Mouse (Mus musculus): ENCODE measurements at regions not wholly inside any gene's neighbourhood (a gene's known extent, or its start where the extent isn't known, plus 50 kb on each side); places are given as distances from the start of the nearest gene placed in this dataset.
A peak's percentile ranks its signal among the peaks of the same experiment; 100 is the strongest.

DNA sequence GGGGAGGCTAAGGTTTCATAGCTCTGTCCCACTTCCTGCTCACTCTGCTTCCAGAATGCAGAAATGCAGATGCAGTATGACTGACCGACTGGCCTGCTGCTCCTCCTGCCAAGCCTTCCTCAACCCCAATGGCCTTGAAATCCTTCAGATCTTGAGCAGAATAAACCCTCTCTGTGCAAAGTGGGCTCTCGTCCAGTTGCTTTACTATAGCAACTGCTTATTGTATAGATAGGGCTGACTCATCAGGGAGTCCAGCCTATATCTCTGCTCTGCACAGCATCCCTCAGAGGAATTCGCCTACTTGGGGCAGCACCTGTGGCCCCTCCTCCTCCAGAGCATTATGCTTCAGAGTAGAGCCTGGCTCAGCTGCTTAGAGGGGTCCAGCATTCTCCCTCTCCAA is 268.5 kb downstream of the Ccdc91 start:
- DNase-seq (no peak), ATAC-seq (ENCODE audit: low FRiP score, low TSS enrichment) (peak; percentile 34; the same call in 1 of the 2 replicates)
- Histone ChIP-seq H3K36me3 (ENCODE audit: control insufficient read depth, insufficient read depth, low read length) (no peaks in the 10 kb centered on the region), H3K27me3 (ENCODE audit: control insufficient read depth, insufficient read depth, low read length) (no peaks in the 10 kb centered on the region), H3K4me2 (ENCODE audit: low read length) (no peak overlapping the region), H3K9me3 (ENCODE audit: control insufficient read depth, low read length) (no peaks in the 10 kb centered on the region), H3K4me3 (replicated peaks; ENCODE audit: low read depth, low read length) (no peak overlapping the region), H3K27ac (replicated peaks; ENCODE audit: low read depth, low read length) (no peak overlapping the region), H3K9ac (replicated peaks; ENCODE audit: low read length) (no peak overlapping the region), H3K4me1 (ENCODE audit: control insufficient read depth, insufficient read depth, low read length) (no peaks in the 10 kb centered on the region)
- 63% methylated on average over 3 of the region's 3 CpGs for WGBS

DNA sequence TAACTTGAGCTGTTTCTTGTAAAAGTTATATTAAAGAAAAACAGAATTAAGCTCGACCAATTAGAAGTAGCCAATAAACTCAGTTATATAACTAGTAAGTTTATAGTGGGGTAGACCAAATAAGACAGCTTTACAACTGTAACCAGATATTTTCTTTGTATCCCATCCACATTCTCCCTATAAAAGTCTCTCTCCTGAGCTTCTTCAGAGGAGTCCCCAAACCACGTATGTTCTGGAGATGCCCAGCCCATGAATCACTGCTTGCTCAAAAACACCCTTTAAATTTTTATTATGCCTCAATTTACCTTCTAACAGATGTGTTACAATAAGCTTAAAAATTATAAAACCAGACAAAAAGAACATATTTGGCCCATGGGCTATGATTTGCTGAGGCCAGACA is 270.1 kb downstream of the Ccdc91 start:
- no peak overlapping the region for H3K4me3 ChIP-seq (replicated peaks; ENCODE audit: low read depth, low read length)
- no peaks in the 10 kb centered on the region for H3K9me3 ChIP-seq (ENCODE audit: control insufficient read depth, low read length)
- DNase-seq (no peak), ATAC-seq (ENCODE audit: low FRiP score, low TSS enrichment) (no peak)
- no peak overlapping the region for H3K9ac ChIP-seq (replicated peaks; ENCODE audit: low read length)
- H3K4me1 ChIP-seq (ENCODE audit: control insufficient read depth, insufficient read depth, low read length): no peaks in the 10 kb centered on the region
- no peak overlapping the region for H3K27ac ChIP-seq (replicated peaks; ENCODE audit: low read depth, low read length)
- 88% methylated on average over 2 of the region's 2 CpGs for whole genome bisulfite sequencing
- no peaks in the 10 kb centered on the region for H3K27me3 ChIP-seq (ENCODE audit: control insufficient read depth, insufficient read depth, low read length)
- no peak overlapping the region for H3K4me2 ChIP-seq (ENCODE audit: low read length)
- no peaks in the 10 kb centered on the region for H3K36me3 ChIP-seq (ENCODE audit: control insufficient read depth, insufficient read depth, low read length)

DNA sequence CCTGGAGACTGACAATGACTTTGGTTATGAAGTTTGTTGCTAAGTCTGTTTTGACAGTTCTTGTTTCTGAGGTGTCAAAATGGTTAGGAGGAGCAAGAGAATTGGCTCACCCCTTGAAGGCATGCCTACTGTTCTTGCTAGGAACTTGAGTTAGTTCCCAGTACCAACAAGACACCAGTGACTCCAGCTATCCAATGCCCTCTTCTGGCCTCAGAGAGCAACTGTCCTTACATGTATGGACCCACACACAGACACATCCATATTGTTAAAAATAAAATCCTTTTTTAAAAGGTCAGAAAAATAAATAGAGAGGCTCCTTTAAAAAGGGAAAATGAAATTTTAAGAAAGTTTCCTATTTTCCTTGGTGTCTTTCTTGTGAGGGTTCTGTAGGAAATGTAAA is 272.3 kb downstream of the Ccdc91 start:
- H3K9me3 ChIP-seq (ENCODE audit: control insufficient read depth, low read length): no peaks in the 10 kb centered on the region
- no peak overlapping the region for H3K9ac ChIP-seq (replicated peaks; ENCODE audit: low read length)
- H3K4me1 ChIP-seq (ENCODE audit: control insufficient read depth, insufficient read depth, low read length): no peaks in the 10 kb centered on the region
- no peaks in the 10 kb centered on the region for H3K27me3 ChIP-seq (ENCODE audit: control insufficient read depth, insufficient read depth, low read length)
- H3K4me2 ChIP-seq (ENCODE audit: low read length): no peak overlapping the region
- no peaks in the 10 kb centered on the region for H3K36me3 ChIP-seq (ENCODE audit: control insufficient read depth, insufficient read depth, low read length)
- DNase-seq (no peak), ATAC-seq (ENCODE audit: low FRiP score, low TSS enrichment) (no peak)
- no peak overlapping the region for H3K27ac ChIP-seq (replicated peaks; ENCODE audit: low read depth, low read length)
- H3K4me3 ChIP-seq (replicated peaks; ENCODE audit: low read depth, low read length): no peak overlapping the region

DNA sequence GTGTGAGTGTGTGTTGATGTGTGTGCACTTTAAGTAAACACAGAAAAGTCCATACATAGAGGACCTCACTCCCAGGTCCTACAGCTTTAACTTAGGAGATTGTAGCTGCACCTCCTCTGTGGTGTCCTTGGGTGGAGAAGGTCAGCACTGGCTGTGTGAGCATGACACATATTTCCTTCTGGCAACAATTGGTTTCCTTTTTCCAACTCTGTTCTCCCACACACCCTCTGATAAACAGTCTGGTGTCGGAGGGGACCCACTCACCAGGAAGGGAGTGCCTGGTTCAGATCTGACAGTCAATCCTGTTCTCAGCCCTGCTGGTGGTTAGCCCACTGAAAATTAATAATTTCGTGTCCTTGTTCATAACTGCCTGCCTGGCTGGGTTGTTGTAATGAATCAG is 276.7 kb downstream of the Ccdc91 start:
- DNase-seq (no peak), ATAC-seq (ENCODE audit: low FRiP score, low TSS enrichment) (no peak)

DNA sequence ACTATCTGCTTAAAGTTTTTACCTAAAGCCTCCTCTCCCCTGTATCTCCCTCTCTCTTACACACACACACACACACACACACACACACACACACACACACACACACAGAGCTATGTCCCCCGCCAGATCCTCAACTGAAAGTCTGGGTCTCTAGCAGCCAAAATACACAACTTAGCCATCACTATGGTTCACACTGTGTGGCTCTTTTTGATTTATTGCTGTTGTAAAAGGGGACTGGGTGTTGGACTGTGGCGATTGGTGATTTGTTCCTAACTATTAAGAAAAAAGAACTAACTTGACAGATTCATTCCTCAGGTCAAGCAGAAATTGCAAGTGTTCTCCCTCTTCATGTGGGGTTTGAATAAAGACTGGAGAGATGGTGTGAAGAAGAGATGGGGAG is 278.2 kb downstream of the Ccdc91 start:
- no peaks in the 10 kb centered on the region for H3K27me3 ChIP-seq (ENCODE audit: control insufficient read depth, insufficient read depth, low read length)
- DNase-seq: no peak
- no peaks in the 10 kb centered on the region for H3K4me1 ChIP-seq (ENCODE audit: control insufficient read depth, insufficient read depth, low read length)
- H3K36me3 ChIP-seq (ENCODE audit: control insufficient read depth, insufficient read depth, low read length): no peaks in the 10 kb centered on the region
- no peak overlapping the region for H3K4me3 ChIP-seq (replicated peaks; ENCODE audit: low read depth, low read length)
- no peak overlapping the region for H3K27ac ChIP-seq (replicated peaks; ENCODE audit: low read depth, low read length)
- H3K9ac ChIP-seq (replicated peaks; ENCODE audit: low read length): no peak overlapping the region
- no peaks in the 10 kb centered on the region for H3K9me3 ChIP-seq (ENCODE audit: control insufficient read depth, low read length)
- ATAC-seq (ENCODE audit: low FRiP score, low TSS enrichment): no peak
- H3K4me2 ChIP-seq (ENCODE audit: low read length): no peak overlapping the region
- WGBS: 87% methylated on average over 2 of the region's 2 CpGs

More for the DNA sequence above, 276.7 kb downstream of the Ccdc91 start:
- no peaks in the 10 kb centered on the region for H3K27me3 ChIP-seq (ENCODE audit: control insufficient read depth, insufficient read depth, low read length)
- H3K9me3 ChIP-seq (ENCODE audit: control insufficient read depth, low read length): no peaks in the 10 kb centered on the region
- no peaks in the 10 kb centered on the region for H3K4me1 ChIP-seq (ENCODE audit: control insufficient read depth, insufficient read depth, low read length)
- WGBS: 81% methylated on average over 2 of the region's 2 CpGs
- no peaks in the 10 kb centered on the region for H3K36me3 ChIP-seq (ENCODE audit: control insufficient read depth, insufficient read depth, low read length)
- H3K4me3 ChIP-seq (replicated peaks; ENCODE audit: low read depth, low read length): no peak overlapping the region
- H3K27ac ChIP-seq (replicated peaks; ENCODE audit: low read depth, low read length): no peak overlapping the region
- H3K9ac ChIP-seq (replicated peaks; ENCODE audit: low read length): no peak overlapping the region
- no peak overlapping the region for H3K4me2 ChIP-seq (ENCODE audit: low read length)

DNA sequence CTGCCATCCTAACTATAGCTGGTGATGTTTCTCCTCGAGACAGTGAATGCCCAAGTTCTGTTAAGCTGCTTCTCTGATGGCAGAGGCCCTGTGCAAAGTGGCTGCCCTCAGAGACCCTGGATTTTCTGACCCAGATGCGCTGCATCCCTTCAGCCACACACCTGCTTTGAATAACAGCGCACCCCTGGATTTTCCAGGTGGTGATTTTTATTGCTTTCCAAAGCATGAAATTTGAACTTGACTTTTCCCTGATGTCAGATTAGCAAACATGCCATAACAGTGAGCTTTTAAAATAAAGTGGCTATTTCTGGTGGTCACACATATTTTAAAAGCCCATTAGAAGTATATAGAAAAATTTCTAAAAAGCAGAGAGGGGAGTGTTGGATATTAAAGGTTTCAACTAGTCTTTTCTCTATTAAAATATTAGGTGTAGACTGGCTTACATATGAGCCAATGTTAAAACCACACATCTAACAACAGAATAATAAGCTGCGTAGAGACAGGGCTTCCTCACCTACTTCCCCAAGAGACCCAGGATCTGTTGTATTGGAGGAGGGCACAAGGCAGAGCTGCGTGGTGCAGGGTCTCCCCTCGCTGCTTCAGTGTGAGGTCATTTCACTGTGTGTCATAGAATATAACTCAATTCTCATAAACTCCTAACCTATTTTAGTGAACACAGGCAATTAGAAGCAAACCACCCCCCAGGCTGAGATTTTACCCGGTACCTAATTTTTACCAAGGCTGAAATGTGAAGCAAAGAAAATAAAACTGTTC is 280.3 kb downstream of the Ccdc91 start:
- no peak overlapping the region for H3K4me3 ChIP-seq (replicated peaks; ENCODE audit: low read depth, low read length)
- H3K9ac ChIP-seq (replicated peaks; ENCODE audit: low read length): no peak overlapping the region
- H3K27me3 ChIP-seq (ENCODE audit: control insufficient read depth, insufficient read depth, low read length): no peaks in the 10 kb centered on the region
- DNase-seq: no peak
- no peaks in the 10 kb centered on the region for H3K9me3 ChIP-seq (ENCODE audit: control insufficient read depth, low read length)
- H3K27ac ChIP-seq (replicated peaks; ENCODE audit: low read depth, low read length): no peak overlapping the region
- no peaks in the 10 kb centered on the region for H3K36me3 ChIP-seq (ENCODE audit: control insufficient read depth, insufficient read depth, low read length)
- H3K4me1 ChIP-seq (ENCODE audit: control insufficient read depth, insufficient read depth, low read length): no peaks in the 10 kb centered on the region
- ATAC-seq (ENCODE audit: low FRiP score, low TSS enrichment): no peak
- H3K4me2 ChIP-seq (ENCODE audit: low read length): no peak overlapping the region
- 85% methylated on average over 7 of the region's 7 CpGs for WGBS

DNA sequence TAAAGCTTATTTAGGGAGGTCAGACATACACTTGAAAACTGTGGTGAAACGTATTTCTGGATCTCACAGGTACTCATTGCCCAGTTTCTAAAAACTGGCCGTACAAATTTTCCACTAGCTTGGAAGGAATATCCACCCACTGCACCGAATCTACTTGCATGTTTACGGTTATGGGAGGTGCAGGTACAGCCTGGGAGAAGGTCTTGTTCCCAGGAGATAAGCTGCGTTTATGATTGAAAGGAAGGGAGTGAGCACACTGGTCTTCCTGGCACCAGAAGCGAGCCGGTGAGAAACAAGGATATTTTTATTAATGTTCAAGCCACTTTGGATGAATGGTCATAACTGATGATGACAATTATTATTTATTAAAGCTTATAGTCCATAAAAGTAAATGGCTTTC is 283.9 kb downstream of the Ccdc91 start:
- Histone ChIP-seq H3K9ac (replicated peaks; ENCODE audit: low read length) (no peak overlapping the region), H3K9me3 (ENCODE audit: control insufficient read depth, low read length) (no peaks in the 10 kb centered on the region), H3K36me3 (ENCODE audit: control insufficient read depth, insufficient read depth, low read length) (no peaks in the 10 kb centered on the region), H3K4me1 (ENCODE audit: control insufficient read depth, insufficient read depth, low read length) (no peaks in the 10 kb centered on the region), H3K4me2 (ENCODE audit: low read length) (no peak overlapping the region), H3K27ac (replicated peaks; ENCODE audit: low read depth, low read length) (no peak overlapping the region), H3K4me3 (replicated peaks; ENCODE audit: low read depth, low read length) (no peak overlapping the region), H3K27me3 (ENCODE audit: control insufficient read depth, insufficient read depth, low read length) (no peaks in the 10 kb centered on the region)
- DNase-seq (no peak), ATAC-seq (ENCODE audit: low FRiP score, low TSS enrichment) (no peak)
- 90% methylated on average over 7 of the region's 7 CpGs for WGBS

DNA sequence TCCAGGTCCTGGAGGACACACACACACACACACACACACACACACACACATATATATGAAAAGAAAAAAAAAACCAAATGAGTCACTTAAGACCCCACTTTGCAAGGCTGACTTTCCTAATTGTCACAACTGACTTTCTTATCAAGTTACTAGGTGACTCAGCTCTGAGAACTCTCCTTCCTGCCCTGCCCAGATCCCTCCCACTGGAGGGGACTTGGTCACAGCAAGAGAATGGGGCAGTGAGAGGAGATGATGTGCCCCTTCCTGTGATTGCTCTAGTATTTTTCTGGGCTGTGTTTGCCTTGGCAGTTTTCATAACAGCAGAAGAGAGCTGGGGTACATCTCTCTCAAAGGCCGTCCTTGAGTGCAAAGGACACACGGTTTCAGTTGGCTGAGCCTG is 284.5 kb downstream of the Ccdc91 start:
- no peaks in the 10 kb centered on the region for H3K4me1 ChIP-seq (ENCODE audit: control insufficient read depth, insufficient read depth, low read length)
- H3K4me2 ChIP-seq (ENCODE audit: low read length): no peak overlapping the region
- H3K9me3 ChIP-seq (ENCODE audit: control insufficient read depth, low read length): no peaks in the 10 kb centered on the region
- DNase-seq (no peak), ATAC-seq (ENCODE audit: low FRiP score, low TSS enrichment) (no peak)
- H3K36me3 ChIP-seq (ENCODE audit: control insufficient read depth, insufficient read depth, low read length): no peaks in the 10 kb centered on the region
- H3K27me3 ChIP-seq (ENCODE audit: control insufficient read depth, insufficient read depth, low read length): no peaks in the 10 kb centered on the region
- H3K9ac ChIP-seq (replicated peaks; ENCODE audit: low read length): no peak overlapping the region
- WGBS: 89% methylated on average over 2 of the region's 2 CpGs
- no peak overlapping the region for H3K27ac ChIP-seq (replicated peaks; ENCODE audit: low read depth, low read length)
- H3K4me3 ChIP-seq (replicated peaks; ENCODE audit: low read depth, low read length): no peak overlapping the region

DNA sequence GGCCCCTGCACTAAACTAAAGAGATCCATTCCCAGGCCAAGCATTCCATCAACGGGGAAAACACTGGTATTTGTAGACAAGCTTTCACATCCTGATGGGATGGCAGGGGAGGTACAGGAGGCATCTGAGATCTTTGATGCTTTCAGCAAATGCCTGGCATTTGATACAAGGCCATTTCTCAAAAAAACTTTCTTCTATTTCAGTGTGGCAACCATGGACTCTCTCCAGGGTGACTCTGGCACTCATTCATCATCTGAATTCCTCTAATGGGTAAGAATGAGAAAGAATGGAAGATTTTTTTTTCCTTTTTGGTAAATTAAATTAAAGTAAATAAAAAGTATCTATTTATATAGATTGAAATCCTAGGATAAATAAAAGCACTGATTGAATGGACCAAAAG is 281.8 kb upstream of the Far2 start:
- no peak for DNase-seq
- H3K4me2 ChIP-seq (ENCODE audit: low read length): no peak overlapping the region
- H3K27me3 ChIP-seq (ENCODE audit: control insufficient read depth, insufficient read depth, low read length): no peaks in the 10 kb centered on the region
- no peaks in the 10 kb centered on the region for H3K36me3 ChIP-seq (ENCODE audit: control insufficient read depth, insufficient read depth, low read length)
- H3K9me3 ChIP-seq (ENCODE audit: control insufficient read depth, low read length): no peaks in the 10 kb centered on the region
- ATAC-seq (ENCODE audit: low FRiP score, low TSS enrichment): no peak
- no peak overlapping the region for H3K4me3 ChIP-seq (replicated peaks; ENCODE audit: low read depth, low read length)
- WGBS: 90% methylated on average over 1 of the region's 1 CpGs
- H3K4me1 ChIP-seq (ENCODE audit: control insufficient read depth, insufficient read depth, low read length): no peaks in the 10 kb centered on the region
- H3K27ac ChIP-seq (replicated peaks; ENCODE audit: low read depth, low read length): no peak overlapping the region
- H3K9ac ChIP-seq (replicated peaks; ENCODE audit: low read length): no peak overlapping the region

Measured in midbrain, embryonic 14.5 days (tissue).